ENCODE assay signal across 9 mouse cellular contexts in the genomic region with DNA sequence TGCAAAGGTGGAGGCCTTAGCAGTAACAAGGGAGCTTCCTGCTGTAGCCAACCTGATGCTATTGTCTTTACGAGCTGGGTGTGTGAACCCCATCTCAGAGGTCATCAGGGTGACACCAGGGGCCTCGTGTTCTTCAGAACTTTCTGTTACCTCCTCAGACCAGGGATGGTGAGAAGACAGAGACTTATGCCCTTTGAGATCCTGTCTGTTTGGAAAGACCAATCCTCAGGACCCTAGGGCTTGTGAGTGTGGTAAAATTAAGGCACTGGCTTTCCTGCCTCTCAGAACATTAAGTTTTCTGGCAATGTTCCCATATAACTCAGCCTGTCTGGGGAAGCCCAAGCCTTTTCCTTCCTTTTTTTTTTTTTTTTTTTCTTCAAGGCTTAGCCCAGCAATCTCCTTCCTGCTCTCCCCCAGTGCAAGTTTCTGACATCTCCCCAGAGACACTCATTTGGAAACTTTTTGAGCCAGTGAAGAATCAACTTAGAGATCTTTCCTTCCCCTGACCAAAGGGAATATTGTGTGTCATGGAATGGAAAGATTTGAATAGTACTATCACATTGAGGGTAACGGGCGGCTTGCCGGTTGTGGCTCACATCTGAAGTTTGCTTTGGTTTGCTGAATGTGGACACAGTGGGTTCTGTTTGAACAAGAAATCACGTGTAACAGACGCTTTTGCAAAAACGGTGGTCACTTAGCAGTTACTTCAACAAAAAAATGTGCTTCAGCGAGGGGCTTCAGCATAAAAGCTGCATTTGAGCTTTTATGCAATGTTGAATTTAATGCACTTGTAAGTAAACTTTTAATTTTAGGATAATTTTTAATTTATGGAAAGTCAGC. TPM values are rescaled to one million over a fixed set of nuclear protein-coding genes. Genes with fewer than 3 reads are reported as not detected.
DNase-seq lines count a peak whose midpoint lies in the region; ATAC-seq and TF ChIP-seq lines count a peak whose summit lies in the region.
"Had no signal": no experiment of that assay in that cellular context is flagged by ENCODE, and none has a peak within 500 bp of the region (broad histone marks: within the 10 kb centered on the region; RNA-seq: fewer than 3 reads in every experiment).

No protein-coding gene starts in this region.

- WGBS in stomach, embryonic 16.5 days = 39% methylated on average over 9 of the region's 9 CpGs
- 34% methylated on average over 9 of the region's 9 CpGs for WGBS in stomach, postnatal 0 days
- WGBS in kidney, embryonic 14.5 days = 55% methylated on average over 9 of the region's 9 CpGs
- 74% methylated on average over 9 of the region's 9 CpGs for WGBS in midbrain, embryonic 14.5 days
- 67% methylated on average over 9 of the region's 9 CpGs for WGBS in midbrain, embryonic 16.5 days

- H3K27me3 ChIP-seq in stomach, embryonic 16.5 days (ENCODE audit: control insufficient read depth, insufficient read depth, low read length) = no peaks in the 10 kb centered on the region
- no peaks in the 10 kb centered on the region for H3K27me3 ChIP-seq in stomach, postnatal 0 days (ENCODE audit: control insufficient read depth, insufficient read depth, low read length)
- no peaks in the 10 kb centered on the region for H3K27me3 ChIP-seq in kidney, embryonic 14.5 days (ENCODE audit: control insufficient read depth, insufficient read depth, low read length)
- H3K27me3 ChIP-seq in midbrain, embryonic 14.5 days (ENCODE audit: control insufficient read depth, insufficient read depth, low read length) = no peaks in the 10 kb centered on the region
- H3K27me3 ChIP-seq in midbrain, embryonic 16.5 days (ENCODE audit: control insufficient read depth, insufficient read depth, low read depth, low read length) = no peaks in the 10 kb centered on the region
- H3K27me3 ChIP-seq: neural tube, embryonic 12.5 days had no signal

- no peak for TF ChIP-seq EP300 in stomach, postnatal 0 days (optimal IDR thresholded peaks at IDR 0.05)

- no peak for TF ChIP-seq CTCF in stomach, postnatal 0 days (IDR thresholded peaks at IDR 0.05; ENCODE audit: low read depth)

- DNase-seq in adrenal gland, adult 8-10 months = peak; percentile 43
- no peak for DNase-seq in adrenal gland, postnatal 25 days
- DNase-seq in stomach, postnatal 0 days (ENCODE audit: low spot score) = no peak
- DNase-seq in midbrain, embryonic 14.5 days = no peak
- no peak for DNase-seq in layer of hippocampus, adult 18-20 months (ENCODE audit: low spot score in 2 of 2)

- no peaks in the 10 kb centered on the region; the same call in 1 of the 2 replicates for H3K4me1 ChIP-seq in stomach, embryonic 16.5 days (ENCODE audit: control insufficient read depth, insufficient read depth, low read length)
- H3K4me1 ChIP-seq in stomach, postnatal 0 days (replicated peaks; ENCODE audit: control insufficient read depth, insufficient read depth) = no peaks in the 10 kb centered on the region
- no peaks in the 10 kb centered on the region for H3K4me1 ChIP-seq in kidney, embryonic 14.5 days (ENCODE audit: control insufficient read depth, insufficient read depth, low read length)
- H3K4me1 ChIP-seq in midbrain, embryonic 14.5 days (ENCODE audit: control insufficient read depth, insufficient read depth, low read length) = no peaks in the 10 kb centered on the region
- no peaks in the 10 kb centered on the region for H3K4me1 ChIP-seq in midbrain, embryonic 16.5 days (ENCODE audit: control insufficient read depth, insufficient read depth, low read length)
- H3K4me1 ChIP-seq: neural tube, embryonic 12.5 days had no signal

- H3K36me3 ChIP-seq in stomach, embryonic 16.5 days (ENCODE audit: control insufficient read depth, insufficient read depth, low read length) = no peaks in the 10 kb centered on the region
- H3K36me3 ChIP-seq in stomach, postnatal 0 days (ENCODE audit: control insufficient read depth, insufficient read depth, low read length) = no peaks in the 10 kb centered on the region
- no peaks in the 10 kb centered on the region for H3K36me3 ChIP-seq in kidney, embryonic 14.5 days (ENCODE audit: control insufficient read depth, insufficient read depth, low read length)
- H3K36me3 ChIP-seq in midbrain, embryonic 14.5 days (ENCODE audit: control insufficient read depth, insufficient read depth, low read length) = no peaks in the 10 kb centered on the region
- H3K36me3 ChIP-seq in midbrain, embryonic 16.5 days (ENCODE audit: control insufficient read depth, insufficient read depth, low read length) = no peaks in the 10 kb centered on the region
- H3K36me3 ChIP-seq: neural tube, embryonic 12.5 days had no signal

- H3K27ac ChIP-seq in stomach, embryonic 16.5 days (ENCODE audit: low read length) = peak overlapping the region; percentile 49; the same call in 1 of the 2 replicates
- H3K27ac ChIP-seq in stomach, postnatal 0 days (replicated peaks) = no peak overlapping the region
- peak overlapping the region; percentile 37; the same call in 1 of the 2 replicates for H3K27ac ChIP-seq in kidney, embryonic 14.5 days (ENCODE audit: low read depth, low read length)
- H3K27ac ChIP-seq in midbrain, embryonic 14.5 days (replicated peaks; ENCODE audit: low read depth, low read length) = no peak overlapping the region
- H3K27ac ChIP-seq in midbrain, embryonic 16.5 days (ENCODE audit: low read length) = no peak overlapping the region
- H3K27ac ChIP-seq: neural tube, embryonic 12.5 days had no signal

- no peak overlapping the region for H3K9ac ChIP-seq in stomach, embryonic 16.5 days (ENCODE audit: low read length)
- no peak overlapping the region for H3K9ac ChIP-seq in stomach, postnatal 0 days (ENCODE audit: low read length)
- no peak overlapping the region; the same call in 1 of the 2 replicates for H3K9ac ChIP-seq in kidney, embryonic 14.5 days (ENCODE audit: low read depth, low read length)
- no peak overlapping the region for H3K9ac ChIP-seq in midbrain, embryonic 14.5 days (replicated peaks; ENCODE audit: low read length)
- no peak overlapping the region for H3K9ac ChIP-seq in midbrain, embryonic 16.5 days (ENCODE audit: low read depth, low read length)
- H3K9ac ChIP-seq: neural tube, embryonic 12.5 days had no signal

- H3K4me3 ChIP-seq in stomach, embryonic 16.5 days (replicated peaks; ENCODE audit: low read length) = no peak overlapping the region
- no peak overlapping the region for H3K4me3 ChIP-seq in stomach, postnatal 0 days (ENCODE audit: low read depth, low read length)
- no peak overlapping the region for H3K4me3 ChIP-seq in kidney, embryonic 14.5 days (ENCODE audit: low read length)
- no peak overlapping the region for H3K4me3 ChIP-seq in midbrain, embryonic 14.5 days (replicated peaks; ENCODE audit: low read depth, low read length)
- no peak overlapping the region for H3K4me3 ChIP-seq in midbrain, embryonic 16.5 days (ENCODE audit: low read depth, low read length)
- H3K4me3 ChIP-seq: neural tube, embryonic 12.5 days had no signal

- H3K9me3 ChIP-seq in stomach, embryonic 16.5 days (replicated peaks; ENCODE audit: control insufficient read depth, low read length) = no peaks in the 10 kb centered on the region
- no peaks in the 10 kb centered on the region for H3K9me3 ChIP-seq in stomach, postnatal 0 days (ENCODE audit: control insufficient read depth, low read length)
- H3K9me3 ChIP-seq in kidney, embryonic 14.5 days (ENCODE audit: control insufficient read depth, low read length) = no peaks in the 10 kb centered on the region
- no peaks in the 10 kb centered on the region for H3K9me3 ChIP-seq in midbrain, embryonic 14.5 days (ENCODE audit: control insufficient read depth, low read length)
- H3K9me3 ChIP-seq in midbrain, embryonic 16.5 days (replicated peaks; ENCODE audit: control insufficient read depth, low read length, poor library complexity, severe bottlenecking) = no peaks in the 10 kb centered on the region
- H3K9me3 ChIP-seq: neural tube, embryonic 12.5 days had no signal

- ATAC-seq in stomach, embryonic 16.5 days (ENCODE audit: insufficient read depth, low FRiP score) = peak; percentile 62; the same call in 1 of the 2 replicates
- ATAC-seq in stomach, postnatal 0 days (ENCODE audit: low FRiP score, low TSS enrichment) = no peak
- ATAC-seq in kidney, embryonic 14.5 days (ENCODE audit: low FRiP score, low TSS enrichment) = no peak
- ATAC-seq in midbrain, embryonic 14.5 days (ENCODE audit: low FRiP score, low TSS enrichment) = no peak
- ATAC-seq in midbrain, embryonic 16.5 days = no peak

- no peak overlapping the region for H3K4me2 ChIP-seq in stomach, embryonic 16.5 days (ENCODE audit: low read depth, low read length)
- H3K4me2 ChIP-seq in stomach, postnatal 0 days (replicated peaks; ENCODE audit: low read depth) = no peak overlapping the region
- H3K4me2 ChIP-seq in kidney, embryonic 14.5 days (replicated peaks; ENCODE audit: low read depth, low read length) = no peak overlapping the region
- no peak overlapping the region for H3K4me2 ChIP-seq in midbrain, embryonic 14.5 days (ENCODE audit: low read length)
- no peak overlapping the region for H3K4me2 ChIP-seq in midbrain, embryonic 16.5 days (ENCODE audit: low read length)
- H3K4me2 ChIP-seq: neural tube, embryonic 12.5 days had no signal

RNA-seq across cellular contexts. Expression of a gene that starts 35.4 kb away (rescaled TPM):
- 10 to 100 TPM; 27.5 to 34.8 (median 31.5) TPM for total RNA-seq in adrenal gland, adult 8-10 months (2022)
- 19.6 and 20.3 TPM in 2 replicates for total RNA-seq in adrenal gland, postnatal 25 days (2021)
- 14.0 and 16.2 TPM in 2 replicates for polyA plus RNA-seq in stomach, embryonic 16.5 days (2015; fragmentation: Nextera tagmentation; extraction: Ambion mirVana)
- polyA plus RNA-seq in stomach, postnatal 0 days (2015; fragmentation: Nextera tagmentation; extraction: Ambion mirVana) = 10.0 and 10.8 TPM in 2 replicates
- polyA plus RNA-seq in kidney, embryonic 14.5 days (2014; fragmentation: Nextera tagmentation; extraction: Ambion mirVana) = 3.0 and 5.4 TPM in 2 replicates
- polyA plus RNA-seq in midbrain, embryonic 14.5 days (2014; fragmentation: Nextera tagmentation; extraction: Ambion mirVana) = 5.4 and 9.2 TPM in 2 replicates
- 8.2 and 8.6 TPM in 2 replicates for polyA plus RNA-seq in midbrain, embryonic 16.5 days (2015; fragmentation: Nextera tagmentation; extraction: Ambion mirVana)
- 10 to 100 TPM; 14.2 to 14.6 TPM for total RNA-seq in layer of hippocampus, adult 18-20 months (2021)

RNA-seq across cellular contexts. Expression of a gene that starts 35.5 kb away (rescaled TPM):
- 10 to 100 TPM in 2 of 4 experiments, 1 to 10 TPM in 2; 6.8 to 12.1 (median 8.9) TPM for total RNA-seq in adrenal gland, adult 8-10 months (2022)
- total RNA-seq in adrenal gland, postnatal 25 days (2021) = 6.7 and 8.4 TPM in 2 replicates
- 9.2 and 9.4 TPM in 2 replicates for polyA plus RNA-seq in stomach, embryonic 16.5 days (2015; fragmentation: Nextera tagmentation; extraction: Ambion mirVana)
- 4.1 and 4.5 TPM in 2 replicates for polyA plus RNA-seq in stomach, postnatal 0 days (2015; fragmentation: Nextera tagmentation; extraction: Ambion mirVana)
- polyA plus RNA-seq in kidney, embryonic 14.5 days (2014; fragmentation: Nextera tagmentation; extraction: Ambion mirVana) = 6.9 and 10.0 TPM in 2 replicates
- polyA plus RNA-seq in midbrain, embryonic 14.5 days (2014; fragmentation: Nextera tagmentation; extraction: Ambion mirVana) = 12.5 and 13.7 TPM in 2 replicates
- 16.8 and 17.7 TPM in 2 replicates for polyA plus RNA-seq in midbrain, embryonic 16.5 days (2015; fragmentation: Nextera tagmentation; extraction: Ambion mirVana)
- 10 to 100 TPM; 15.1 to 16.6 TPM for total RNA-seq in layer of hippocampus, adult 18-20 months (2021)

RNA-seq across cellular contexts. Expression of a gene that starts 59.3 kb away (rescaled TPM):
- 10 to 100 TPM; 12.2 to 36.5 (median 16.9) TPM for total RNA-seq in adrenal gland, adult 8-10 months (2022)
- 21.0 and 30.4 TPM in 2 replicates for total RNA-seq in adrenal gland, postnatal 25 days (2021)
- polyA plus RNA-seq in stomach, embryonic 16.5 days (2015; fragmentation: Nextera tagmentation; extraction: Ambion mirVana) = 109 and 110 TPM in 2 replicates
- polyA plus RNA-seq in stomach, postnatal 0 days (2015; fragmentation: Nextera tagmentation; extraction: Ambion mirVana) = 39.1 and 43.0 TPM in 2 replicates
- polyA plus RNA-seq in kidney, embryonic 14.5 days (2014; fragmentation: Nextera tagmentation; extraction: Ambion mirVana) = 29.3 and 51.6 TPM in 2 replicates
- 45.2 and 57.8 TPM in 2 replicates for polyA plus RNA-seq in midbrain, embryonic 14.5 days (2014; fragmentation: Nextera tagmentation; extraction: Ambion mirVana)
- 58.4 and 59.2 TPM in 2 replicates for polyA plus RNA-seq in midbrain, embryonic 16.5 days (2015; fragmentation: Nextera tagmentation; extraction: Ambion mirVana)
- total RNA-seq in layer of hippocampus, adult 18-20 months (2021) = 10 to 100 TPM; 19.6 to 22.3 TPM

Comparison
In these comparisons a context has a peak if more than half of its experiments do, and no peak if none do; other contexts are left out.
1. H3K27ac ChIP-seq: peak in stomach, embryonic 16.5 days (single experiment) and kidney, embryonic 14.5 days (single experiment); none in stomach, postnatal 0 days (single experiment), midbrain, embryonic 14.5 days (single experiment) and midbrain, embryonic 16.5 days (single experiment).